Mouse (Mus musculus) forebrain, embryonic 12.5 days (tissue): ENCODE measurements around the gene Sycp2l. TPM values are rescaled to one million over a fixed set of nuclear protein-coding genes. Genes with fewer than 3 reads are reported as not detected.

Source experiments
- ATAC-seq: fragments of 200-750 bp; cut with Nextera tagmentation; 2 replicates; pipeline ENCODE4 v1.8.0; 2017; ENCODE audit warnings: moderate TSS enrichment; ENCODE audit not compliant: low FRiP score
- H3K27ac ChIP-seq: fragments of 300-500 bp; sonication (generic); 2 replicates; pipeline ENCODE4 v1.5.1; 2016; ENCODE audit warnings: mild to moderate bottlenecking
- H3K27me3 ChIP-seq: fragments of 300-500 bp; sonication (generic); 2 replicates; pipeline ENCODE4 v1.6.1; 2016; ENCODE audit warnings: mild to moderate bottlenecking
- H3K36me3 ChIP-seq: fragments of 300-500 bp; sonication (generic); replicated peaks from 2 replicates; pipeline ENCODE4 v1.6.1; 2016; ENCODE audit warnings: mild to moderate bottlenecking
- H3K4me1 ChIP-seq: fragments of 300-500 bp; sonication (generic); 2 replicates; pipeline ENCODE4 v1.6.1; 2016
- H3K4me2 ChIP-seq: fragments of 300-500 bp; sonication (generic); 2 replicates; pipeline ENCODE4 v1.6.1; 2016; ENCODE audit warnings: mild to moderate bottlenecking, moderate library complexity
- H3K4me3 ChIP-seq: fragments of 300-500 bp; sonication (generic); replicated peaks from 2 replicates; pipeline ENCODE4 v1.5.1; 2016; ENCODE audit warnings: mild to moderate bottlenecking
- H3K9ac ChIP-seq: fragments of 300-500 bp; sonication (generic); 2 replicates; pipeline ENCODE4 v1.6.1; 2016; ENCODE audit warnings: mild to moderate bottlenecking
- H3K9me3 ChIP-seq: fragments of 300-500 bp; sonication (generic); 2 replicates; pipeline ENCODE4 v1.6.1; 2016
- WGBS: fragments of 180-500 bp; shearing (Covaris S2); methylation state at CpG from one replicate; pipeline ENCODE4 v1.1.7; 2016; 5-methylcytosine and 5-hydroxymethylcytosine counted together
- polyA plus RNA-seq: library from polyadenylated mRNA; unstranded; fragments of >200 nt; fragmentation: Nextera tagmentation; extraction: Ambion mirVana; gene quantifications from 2 replicates; pipeline ENCODE4 v1.2.1, GENCODE M21; 2016

The Sycp2l gene
- not detected in 2 replicates for polyA plus RNA-seq

GRCm38 (mm10) chr13:41113940-41114339 is at the start of gene Sycp2l:
Gene Sycp2l, plus strand, starts transcription at chr13:41114307.
- Histone ChIP-seq H3K9ac (no peak within 1 kb of the TSS), H3K4me1 (0 out of 2 replicates have a peak, but pooled peaks cover 2% of the 10 kb centered on the region), H3K9me3 (no peaks in the 10 kb centered on the region), H3K36me3 (no peaks in the 10 kb centered on the region), H3K4me2 (peak within 1 kb of the TSS; percentile 37), H3K27ac (no peak within 1 kb of the TSS), H3K4me3 (peak within 1 kb of the TSS; percentile 1; the same call in 1 of the 2 replicates), H3K27me3 (peaks cover 19% of the 10 kb centered on the region)
- 33% methylated on average over 14 of the region's 14 CpGs for WGBS
- no peak for ATAC-seq

- Histone ChIP-seq H3K27ac (no peak overlapping the region), H3K4me2 (no peak overlapping the region), H3K4me3 (no peak overlapping the region), H3K9me3 (no peaks in the 10 kb centered on the region), H3K36me3 (no peaks in the 10 kb centered on the region), H3K9ac (no peak overlapping the region), H3K4me1 (no peaks in the 10 kb centered on the region), H3K27me3 (no peaks in the 10 kb centered on the region)
- WGBS, result 98% methylated on average over 4 of the region's 4 CpGs
- ATAC-seq, result no peak
Measured at GRCm38 (mm10) chr13:41067618-41068017, 46.5 kb upstream of the Sycp2l start.

GRCm38 (mm10) chr13:41071617-41072016 is 42.5 kb upstream of the Sycp2l start:
- Histone ChIP-seq H3K9ac (no peak overlapping the region), H3K4me3 (no peak overlapping the region), H3K4me2 (no peak overlapping the region), H3K36me3 (no peaks in the 10 kb centered on the region), H3K27ac (no peak overlapping the region), H3K9me3 (no peaks in the 10 kb centered on the region), H3K4me1 (no peaks in the 10 kb centered on the region), H3K27me3 (peaks cover 10% of the 10 kb centered on the region; the same call in 1 of the 2 replicates)
- no peak for ATAC-seq
- WGBS, result 94% methylated on average over 11 of the region's 11 CpGs

DNA sequence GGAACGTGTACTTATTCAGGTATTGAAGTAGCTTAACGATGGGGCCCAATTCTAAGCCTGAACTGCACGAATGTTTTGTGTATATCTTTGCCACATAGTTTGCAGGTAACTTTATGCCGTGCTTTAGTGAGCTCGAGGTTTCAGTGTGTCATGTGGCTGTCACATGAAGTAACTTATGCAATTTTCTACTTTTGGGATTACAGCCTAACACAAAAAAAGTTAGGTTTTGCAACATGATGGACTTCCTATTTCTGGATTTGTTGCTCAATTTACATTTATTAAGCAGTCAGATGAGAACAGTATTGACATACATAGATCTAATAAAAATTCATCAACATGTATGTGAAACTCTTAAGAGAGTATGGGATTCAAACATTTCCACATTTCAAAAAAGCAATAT is 40.3 kb upstream of the Sycp2l start:
- no peak overlapping the region for H3K9ac ChIP-seq
- H3K27ac ChIP-seq, result no peak overlapping the region
- WGBS, result 83% methylated on average over 5 of the region's 5 CpGs
- H3K4me1 ChIP-seq, result peaks cover 7% of the 10 kb centered on the region
- no peak overlapping the region for H3K4me2 ChIP-seq
- peaks cover 32% of the 10 kb centered on the region for H3K27me3 ChIP-seq
- no peaks in the 10 kb centered on the region for H3K36me3 ChIP-seq
- no peak for ATAC-seq
- H3K4me3 ChIP-seq, result no peak overlapping the region
- H3K9me3 ChIP-seq, result no peaks in the 10 kb centered on the region

- Histone ChIP-seq H3K36me3 (no peaks in the 10 kb centered on the region), H3K4me3 (no peak overlapping the region), H3K27ac (no peak overlapping the region), H3K4me2 (no peak overlapping the region), H3K4me1 (peaks cover 15% of the 10 kb centered on the region), H3K9me3 (no peaks in the 10 kb centered on the region), H3K27me3 (peaks cover 60% of the 10 kb centered on the region), H3K9ac (no peak overlapping the region)
- no peak for ATAC-seq
- WGBS, result 53% methylated on average over 9 of the region's 9 CpGs
Measured at GRCm38 (mm10) chr13:41077921-41078320, 36.2 kb upstream of the Sycp2l start.

DNA sequence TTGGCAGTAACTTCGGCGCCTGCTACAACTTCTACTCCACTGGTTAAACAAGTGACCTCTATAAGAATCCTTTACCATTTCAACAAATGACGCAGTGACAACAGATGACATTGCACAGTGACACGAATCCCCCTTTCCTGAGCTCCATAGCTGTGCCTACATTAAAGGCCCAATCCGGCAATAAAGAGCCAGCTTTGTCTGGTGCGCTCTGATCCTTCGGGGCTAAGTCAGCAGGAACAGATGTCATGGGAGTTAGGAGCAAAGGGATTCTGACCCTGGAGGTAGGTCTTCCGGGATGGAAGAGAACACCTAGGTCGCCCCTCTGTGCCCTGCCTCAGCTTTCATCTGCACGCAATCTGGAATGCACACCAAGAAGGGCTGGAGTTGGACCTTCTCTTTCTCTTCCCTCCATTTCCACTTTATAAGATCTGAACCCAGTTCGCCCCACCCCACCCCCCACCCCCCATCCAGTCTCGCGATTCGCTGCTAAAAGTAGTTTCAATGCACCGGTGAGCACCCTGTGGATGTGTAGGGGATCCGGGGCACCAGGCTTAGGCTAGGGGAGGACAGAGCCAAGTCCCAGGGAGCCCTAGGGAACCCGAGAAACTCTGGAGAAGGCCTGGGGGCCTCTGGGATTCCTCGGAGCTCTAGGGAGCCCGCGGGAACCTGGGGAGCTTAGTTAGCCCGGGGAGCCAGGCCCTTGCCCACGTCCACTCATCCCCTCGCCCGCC is 35.3 kb upstream of the Sycp2l start:
- peak overlapping the region; percentile 80 for H3K4me2 ChIP-seq
- no peaks in the 10 kb centered on the region for H3K9me3 ChIP-seq
- peaks cover 64% of the 10 kb centered on the region for H3K27me3 ChIP-seq
- H3K36me3 ChIP-seq, result no peaks in the 10 kb centered on the region
- H3K4me3 ChIP-seq, result peak overlapping the region; percentile 51
- H3K27ac ChIP-seq, result no peak overlapping the region
- ATAC-seq, result no peak
- 7% methylated on average over 20 of the region's 24 CpGs for whole genome bisulfite sequencing
- H3K4me1 ChIP-seq, result peaks cover 15% of the 10 kb centered on the region
- peak overlapping the region; percentile 45 for H3K9ac ChIP-seq

- Histone ChIP-seq H3K4me3 (peak within 1 kb of the TSS; percentile 51), H3K9me3 (no peaks in the 10 kb centered on the region), H3K9ac (peak within 1 kb of the TSS; percentile 45), H3K4me2 (peak within 1 kb of the TSS; percentile 80), H3K27ac (no peak within 1 kb of the TSS), H3K4me1 (peaks cover 15% of the 10 kb centered on the region), H3K36me3 (no peaks in the 10 kb centered on the region), H3K27me3 (peaks cover 64% of the 10 kb centered on the region)
- ATAC-seq, result peak; percentile 93
- WGBS, result under 1% methylated on average over 37 of the region's 40 CpGs
Measured at GRCm38 (mm10) chr13:41079421-41079780, 34.7 kb upstream of the Sycp2l start, which contains the start of gene Mak. Gene Mak, minus strand, starts transcription at chr13:41079706.

GRCm38 (mm10) chr13:41079859-41080258 is 34.2 kb upstream of the Sycp2l start:
- Histone ChIP-seq H3K27ac (no peak overlapping the region), H3K9ac (no peak overlapping the region), H3K9me3 (no peaks in the 10 kb centered on the region), H3K4me1 (peaks cover 15% of the 10 kb centered on the region), H3K4me3 (no peak overlapping the region), H3K27me3 (peaks cover 64% of the 10 kb centered on the region), H3K4me2 (no peak overlapping the region), H3K36me3 (no peaks in the 10 kb centered on the region)
- 52% methylated on average over 5 of the region's 5 CpGs for WGBS
- ATAC-seq, result no peak

DNA sequence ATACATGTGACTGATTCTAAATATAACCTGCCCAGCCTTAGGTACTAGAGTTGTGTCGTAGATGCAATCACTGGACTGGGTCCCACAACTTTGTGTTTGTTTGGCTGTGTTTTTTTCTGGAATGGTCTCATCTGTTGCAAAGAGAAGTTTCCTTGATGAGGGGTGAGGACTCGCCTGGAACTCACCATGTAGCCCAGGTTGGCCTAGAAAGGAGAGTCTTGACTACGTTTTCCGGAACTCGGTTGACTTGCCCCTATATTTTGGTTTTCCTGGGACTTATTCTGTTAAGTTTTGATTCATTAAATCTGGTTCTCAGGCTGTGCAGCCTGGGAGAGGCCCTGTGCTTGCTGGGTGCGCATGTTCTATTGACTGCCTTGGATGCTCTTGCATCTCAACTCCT is 33.4 kb upstream of the Sycp2l start:
- peaks cover 60% of the 10 kb centered on the region for H3K27me3 ChIP-seq
- ATAC-seq, result no peak
- 93% methylated on average over 6 of the region's 6 CpGs for WGBS

DNA sequence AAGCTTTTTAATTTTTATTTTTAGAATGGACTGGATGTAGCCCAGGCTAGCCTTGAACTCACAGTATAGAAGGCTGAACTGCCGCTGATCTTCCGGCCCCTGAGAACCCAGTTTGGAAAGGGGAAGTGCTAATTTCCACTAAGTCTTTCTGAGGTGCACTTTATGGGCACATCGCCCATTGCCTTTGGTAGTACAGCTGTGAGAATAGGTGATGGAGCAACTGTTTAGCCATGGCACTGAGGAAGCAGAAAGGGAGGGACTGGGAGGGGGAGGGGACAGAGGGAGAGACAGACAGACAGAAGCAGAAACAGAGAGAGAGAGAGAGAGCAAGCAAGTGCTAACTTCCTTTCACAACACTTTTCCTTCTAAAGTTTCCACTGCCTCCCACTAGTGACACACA is 29.6 kb upstream of the Sycp2l start:
- Histone ChIP-seq H3K4me1 (peaks cover under 1% of the 10 kb centered on the region; the same call in 1 of the 2 replicates), H3K4me2 (no peak overlapping the region), H3K9ac (no peak overlapping the region), H3K36me3 (no peaks in the 10 kb centered on the region), H3K27ac (no peak overlapping the region), H3K9me3 (no peaks in the 10 kb centered on the region), H3K4me3 (no peak overlapping the region), H3K27me3 (peaks cover 25% of the 10 kb centered on the region)
- no peak for ATAC-seq
- 86% methylated on average over 3 of the region's 3 CpGs for WGBS

More for the DNA sequence above, 33.4 kb upstream of the Sycp2l start:
- H3K36me3 ChIP-seq, result no peaks in the 10 kb centered on the region
- no peaks in the 10 kb centered on the region for H3K9me3 ChIP-seq
- no peak overlapping the region for H3K9ac ChIP-seq
- H3K27ac ChIP-seq, result no peak overlapping the region
- H3K4me2 ChIP-seq, result no peak overlapping the region
- H3K4me3 ChIP-seq, result no peak overlapping the region
- H3K4me1 ChIP-seq, result peaks cover 15% of the 10 kb centered on the region

DNA sequence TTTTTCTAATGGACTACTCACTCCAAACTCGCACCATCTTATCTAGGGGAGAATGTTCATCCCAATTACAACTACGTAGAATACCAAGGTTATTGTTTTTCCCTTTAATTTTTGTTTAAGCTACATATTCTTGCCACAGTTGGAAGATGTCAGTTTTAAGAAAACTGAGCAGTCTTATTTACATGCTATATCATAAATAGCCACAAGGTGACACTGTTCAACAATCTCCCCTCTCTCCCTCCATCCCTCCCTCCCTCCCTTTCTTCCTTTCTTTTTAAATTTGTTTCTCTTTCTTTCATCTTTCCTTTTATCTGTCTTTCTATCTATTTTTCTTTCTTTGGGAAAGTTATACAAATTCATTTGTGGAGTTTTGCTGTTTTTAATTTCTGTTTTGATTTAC is 29.0 kb upstream of the Sycp2l start:
- no peaks in the 10 kb centered on the region for H3K36me3 ChIP-seq
- no peak overlapping the region for H3K4me2 ChIP-seq
- no peaks in the 10 kb centered on the region for H3K4me1 ChIP-seq
- no peak overlapping the region for H3K4me3 ChIP-seq
- no peak overlapping the region for H3K27ac ChIP-seq
- H3K9me3 ChIP-seq, result no peaks in the 10 kb centered on the region
- peaks cover 25% of the 10 kb centered on the region for H3K27me3 ChIP-seq
- no peak overlapping the region for H3K9ac ChIP-seq
- no peak for ATAC-seq
- WGBS, result 30% methylated on average over 2 of the region's 2 CpGs

GRCm38 (mm10) chr13:41088746-41089145 is 25.4 kb upstream of the Sycp2l start:
- no peak overlapping the region for H3K4me3 ChIP-seq
- ATAC-seq, result no peak
- no peaks in the 10 kb centered on the region for H3K36me3 ChIP-seq
- H3K27ac ChIP-seq, result no peak overlapping the region
- H3K9me3 ChIP-seq, result no peaks in the 10 kb centered on the region
- peaks cover 3% of the 10 kb centered on the region; the same call in 1 of the 2 replicates for H3K27me3 ChIP-seq
- H3K9ac ChIP-seq, result no peak overlapping the region
- no peaks in the 10 kb centered on the region for H3K4me1 ChIP-seq
- H3K4me2 ChIP-seq, result no peak overlapping the region

- H3K27ac ChIP-seq, result no peak overlapping the region
- ATAC-seq, result no peak
- 0 out of 2 replicates have a peak, but pooled peaks cover 3% of the 10 kb centered on the region for H3K4me1 ChIP-seq
- H3K36me3 ChIP-seq, result no peaks in the 10 kb centered on the region
- H3K9ac ChIP-seq, result no peak overlapping the region
- H3K4me2 ChIP-seq, result no peak overlapping the region
- H3K27me3 ChIP-seq, result peaks cover 3% of the 10 kb centered on the region; the same call in 1 of the 2 replicates
- no peaks in the 10 kb centered on the region for H3K9me3 ChIP-seq
- no peak overlapping the region for H3K4me3 ChIP-seq
- 47% methylated on average over 10 of the region's 10 CpGs for WGBS
Measured at GRCm38 (mm10) chr13:41091271-41091670, 22.8 kb upstream of the Sycp2l start.
